In genomic region chr9:32024767-32025166, GRCm38 (mm10) we compare ENCODE assay signal across 18 mouse cellular contexts.
A peak's percentile ranks its signal among the peaks of the same experiment; 100 is the strongest.
DNase-seq lines count a peak whose midpoint lies in the region; ATAC-seq and TF ChIP-seq lines count a peak whose summit lies in the region.
"Had no signal": no experiment of that assay in that cellular context is flagged by ENCODE, and none has a peak within 500 bp of the region (broad histone marks: within the 10 kb centered on the region; RNA-seq: fewer than 3 reads in every experiment).

No protein-coding gene starts in this region.

- no peak overlapping the region for H3K27ac ChIP-seq in lung, embryonic 16.5 days (ENCODE audit: low read length)
- peak overlapping the region; percentile 70 for H3K27ac ChIP-seq in kidney, embryonic 15.5 days
- no peak overlapping the region for H3K27ac ChIP-seq in stomach, postnatal 0 days (replicated peaks)
- H3K27ac ChIP-seq: embryonic facial prominence, embryonic 15.5 days; forebrain, embryonic 12.5 days; hindbrain, embryonic 12.5 days; liver, embryonic 13.5 days; midbrain, embryonic 15.5 days; neural tube, embryonic 12.5 days had no signal

- no peaks in the 10 kb centered on the region for H3K9me3 ChIP-seq in lung, embryonic 16.5 days (ENCODE audit: control insufficient read depth, low read length)
- no peaks in the 10 kb centered on the region for H3K9me3 ChIP-seq in kidney, embryonic 15.5 days (replicated peaks)
- H3K9me3 ChIP-seq in stomach, postnatal 0 days (ENCODE audit: control insufficient read depth, low read length), result no peaks in the 10 kb centered on the region
- H3K9me3 ChIP-seq: embryonic facial prominence, embryonic 15.5 days; forebrain, embryonic 12.5 days; G1E; hindbrain, embryonic 12.5 days; liver, embryonic 13.5 days; midbrain, embryonic 15.5 days; neural tube, embryonic 12.5 days had no signal

- ATAC-seq in lung, embryonic 16.5 days (ENCODE audit: low read depth), result peak; percentile 26; the same call in 1 of the 2 replicates
- peak; percentile 77 for ATAC-seq in kidney, embryonic 15.5 days (replicated peaks; ENCODE audit: low FRiP score)
- no peak for ATAC-seq in stomach, postnatal 0 days (ENCODE audit: low FRiP score, low TSS enrichment)
- ATAC-seq: midbrain, embryonic 15.5 days had no signal

- WGBS in lung, embryonic 16.5 days, result 40% methylated on average over 5 of the region's 5 CpGs
- 8% methylated on average over 5 of the region's 5 CpGs for WGBS in kidney, embryonic 15.5 days
- WGBS in stomach, postnatal 0 days, result 59% methylated on average over 5 of the region's 5 CpGs

- peak; percentile 48 to 73 for DNase-seq in heart, adult 9 months (ENCODE audit: low spot score in 2 of 2)
- no peak for DNase-seq in heart, postnatal 14 days
- no peak for DNase-seq in lung, postnatal 14 days
- peak; percentile 38 for DNase-seq in mesoderm, embryonic 11.5 days (ENCODE audit: low read depth, low spot score)
- DNase-seq in stomach, postnatal 0 days (ENCODE audit: low spot score), result no peak
- no peak for DNase-seq in thymus, postnatal 36 days
- DNase-seq: cerebellum, adult 11-12 months; left cerebral cortex, postnatal 4 days; liver, embryonic 13.5 days; thymus, postnatal 25 days had no signal

- H3K4me3 ChIP-seq in lung, embryonic 16.5 days (ENCODE audit: low read length), result no peak overlapping the region
- no peak overlapping the region for H3K4me3 ChIP-seq in kidney, embryonic 15.5 days (replicated peaks)
- H3K4me3 ChIP-seq in stomach, postnatal 0 days (ENCODE audit: low read depth, low read length), result no peak overlapping the region
- H3K4me3 ChIP-seq: embryonic facial prominence, embryonic 15.5 days; forebrain, embryonic 12.5 days; hindbrain, embryonic 12.5 days; liver, embryonic 13.5 days; midbrain, embryonic 15.5 days; neural tube, embryonic 12.5 days had no signal

- H3K4me1 ChIP-seq in lung, embryonic 16.5 days (replicated peaks; ENCODE audit: control insufficient read depth, insufficient read depth, low read length), result peaks cover 15% of the 10 kb centered on the region
- H3K4me1 ChIP-seq in kidney, embryonic 15.5 days, result peaks cover 39% of the 10 kb centered on the region
- peaks cover 8% of the 10 kb centered on the region; the same call in 1 of the 2 replicates for H3K4me1 ChIP-seq in stomach, postnatal 0 days (replicated peaks; ENCODE audit: control insufficient read depth, insufficient read depth)
- H3K4me1 ChIP-seq: liver, embryonic 13.5 days had no signal

- no peak overlapping the region for H3K4me2 ChIP-seq in lung, embryonic 16.5 days (ENCODE audit: low read depth, low read length)
- H3K4me2 ChIP-seq in kidney, embryonic 15.5 days, result no peak overlapping the region
- H3K4me2 ChIP-seq in stomach, postnatal 0 days (replicated peaks; ENCODE audit: low read depth), result no peak overlapping the region
- H3K4me2 ChIP-seq: embryonic facial prominence, embryonic 15.5 days; forebrain, embryonic 12.5 days; hindbrain, embryonic 12.5 days; liver, embryonic 13.5 days; midbrain, embryonic 15.5 days; neural tube, embryonic 12.5 days had no signal

- TF ChIP-seq EP300 in stomach, postnatal 0 days (optimal IDR thresholded peaks at IDR 0.05), result no peak

- no peaks in the 10 kb centered on the region for H3K27me3 ChIP-seq in lung, embryonic 16.5 days (ENCODE audit: control insufficient read depth, insufficient read depth, low read depth, low read length)
- no peaks in the 10 kb centered on the region for H3K27me3 ChIP-seq in kidney, embryonic 15.5 days
- H3K27me3 ChIP-seq in stomach, postnatal 0 days (ENCODE audit: control insufficient read depth, insufficient read depth, low read length), result no peaks in the 10 kb centered on the region
- H3K27me3 ChIP-seq: embryonic facial prominence, embryonic 15.5 days; forebrain, embryonic 12.5 days; hindbrain, embryonic 12.5 days; liver, embryonic 13.5 days; midbrain, embryonic 15.5 days; neural tube, embryonic 12.5 days had no signal

- no peak overlapping the region for H3K9ac ChIP-seq in lung, embryonic 16.5 days (ENCODE audit: low read length)
- H3K9ac ChIP-seq in kidney, embryonic 15.5 days, result no peak overlapping the region
- no peak overlapping the region for H3K9ac ChIP-seq in stomach, postnatal 0 days (ENCODE audit: low read length)
- H3K9ac ChIP-seq: embryonic facial prominence, embryonic 15.5 days; forebrain, embryonic 12.5 days; hindbrain, embryonic 12.5 days; liver, embryonic 13.5 days; midbrain, embryonic 15.5 days; neural tube, embryonic 12.5 days had no signal

- H3K36me3 ChIP-seq in lung, embryonic 16.5 days (ENCODE audit: control insufficient read depth, insufficient read depth, low read length), result no peaks in the 10 kb centered on the region
- H3K36me3 ChIP-seq in kidney, embryonic 15.5 days, result no peaks in the 10 kb centered on the region
- no peaks in the 10 kb centered on the region for H3K36me3 ChIP-seq in stomach, postnatal 0 days (ENCODE audit: control insufficient read depth, insufficient read depth, low read length)
- H3K36me3 ChIP-seq: embryonic facial prominence, embryonic 15.5 days; forebrain, embryonic 12.5 days; G1E; hindbrain, embryonic 12.5 days; liver, embryonic 13.5 days; midbrain, embryonic 15.5 days; neural tube, embryonic 12.5 days had no signal

- TF ChIP-seq CTCF in stomach, postnatal 0 days (IDR thresholded peaks at IDR 0.05; ENCODE audit: low read depth), result no peak

- intact Hi-C loops in heart, postnatal 14 days (cut with DNase I), result no loop called here

Comparison
In these comparisons a context has a peak if more than half of its experiments do, and no peak if none do; other contexts are left out.
1. DNase-seq: peak in heart, adult 9 months (2 of 2) and mesoderm, embryonic 11.5 days (single experiment); none in heart, postnatal 14 days (0 of 2), lung, postnatal 14 days (single experiment), stomach, postnatal 0 days (single experiment) and thymus, postnatal 36 days (0 of 2).